Mouse (Mus musculus) left cerebral cortex, postnatal 10 days (tissue): Measurements from ENCODE around the gene Lrsam1. TPM values are rescaled to one million over a fixed set of nuclear protein-coding genes. Genes with fewer than 3 reads are reported as not detected.

Source experiments
- DNase-seq, 2 experiments: peaks; one replicate each; pipeline ENCODE4 v3.0.0; 2021 to 2022; ENCODE audit warnings: low spot score in 2 of 2, mixed read lengths in 1 of 2; ENCODE audit errors: extremely low spot score in 1 of 2
- intact Hi-C: fragments of 180-260 bp; cut with DNase I; formaldehyde crosslinking; loops from one replicate; pipeline ENCODE4 v1.15.1; 2025
- total RNA-seq, 2 experiments: library from RNA; stranded (reverse); gene quantifications; 2 replicates each; pipeline ENCODE4 v1.2.3; 2021

The Lrsam1 gene
- total RNA-seq, 2 experiments from 2014 or later = 36.3 to 38.9 TPM

- no peak for DNase-seq
- intact Hi-C loops = no loop called here
Measured at GRCm38 (mm10) chr2:32969326-32969725, 7.9 kb upstream of the Lrsam1 start.

DNA sequence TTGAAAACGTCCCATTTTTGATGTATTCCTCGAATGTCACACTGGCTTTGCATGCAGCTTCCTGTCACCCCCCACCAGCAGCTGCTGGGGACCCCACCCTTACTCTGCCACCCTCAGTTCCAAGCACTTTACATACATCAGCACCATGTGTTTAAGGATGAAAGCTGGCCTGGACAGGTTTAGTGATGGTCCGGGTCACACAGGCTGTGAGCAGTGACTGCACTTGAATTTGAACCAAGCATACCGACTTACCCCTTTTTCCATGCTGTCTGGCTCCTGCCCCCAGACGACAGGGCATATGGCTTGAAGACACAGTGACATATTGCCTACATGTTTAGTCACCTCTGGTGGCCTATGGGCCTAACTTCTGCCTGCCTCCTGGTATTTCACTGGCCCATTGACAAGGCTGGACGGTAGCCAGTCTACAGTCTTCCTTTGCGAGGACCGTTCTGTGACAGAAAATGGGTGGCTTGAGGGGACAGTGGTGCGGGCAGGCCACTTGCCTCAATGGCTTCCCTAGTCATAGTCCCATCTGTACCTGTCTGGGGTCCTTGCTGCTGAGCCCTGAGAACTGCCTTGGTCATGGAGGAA, 6.7 kb upstream of the Lrsam1 start:
- no peak for DNase-seq
- intact Hi-C loops = no loop called here

DNA sequence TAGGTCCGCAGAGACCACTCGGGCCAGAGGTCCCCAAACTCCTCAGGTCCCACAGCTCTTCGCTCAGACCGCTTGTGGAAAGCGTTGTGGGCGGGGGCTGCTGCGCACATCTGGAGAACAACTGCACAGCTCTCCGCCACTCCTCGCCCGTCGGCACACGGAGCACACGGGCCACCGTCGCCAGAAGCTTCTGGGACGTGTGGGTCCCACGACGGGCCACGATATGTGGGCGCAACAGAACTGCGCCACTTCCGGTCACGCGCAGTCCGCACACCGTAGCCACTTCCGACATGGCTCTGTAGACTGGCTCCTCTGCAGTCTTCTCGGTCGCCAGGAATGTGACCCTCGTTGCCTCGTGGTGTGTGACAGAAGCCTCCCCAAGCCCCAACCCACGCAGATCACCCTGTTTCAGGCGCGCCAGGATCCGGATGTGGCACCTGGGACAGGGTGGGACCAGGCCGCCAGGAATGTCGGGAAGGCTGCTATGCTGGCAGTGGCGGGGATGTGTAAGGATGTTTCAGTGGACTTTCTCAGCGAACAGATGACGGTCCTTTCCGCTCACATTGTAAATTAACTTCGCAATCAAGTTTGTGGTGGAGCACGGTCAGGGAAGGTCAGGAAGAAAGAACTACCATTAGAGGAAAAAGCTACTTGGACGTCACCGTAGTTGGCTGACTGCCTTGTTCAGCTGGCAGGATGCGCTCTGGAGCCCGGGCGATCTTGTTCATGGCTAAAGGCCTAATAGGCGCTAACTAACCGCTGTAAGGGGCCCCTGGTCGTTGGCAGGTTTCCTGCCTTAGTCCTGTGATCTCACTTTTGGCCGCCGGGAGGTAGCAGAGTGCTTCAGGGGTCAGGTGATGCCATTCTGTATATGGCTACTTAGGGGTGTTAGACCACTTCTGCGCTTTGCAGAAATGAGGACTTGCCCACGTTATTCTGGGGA, 5.5 kb upstream of the Lrsam1 start:
- intact Hi-C loops = no loop called here
- DNase-seq = peak; percentile 87 to 91

- no peak for DNase-seq
- intact Hi-C loops = no loop called here
Measured at GRCm38 (mm10) chr2:32966184-32966688, 4.8 kb upstream of the Lrsam1 start.

DNA sequence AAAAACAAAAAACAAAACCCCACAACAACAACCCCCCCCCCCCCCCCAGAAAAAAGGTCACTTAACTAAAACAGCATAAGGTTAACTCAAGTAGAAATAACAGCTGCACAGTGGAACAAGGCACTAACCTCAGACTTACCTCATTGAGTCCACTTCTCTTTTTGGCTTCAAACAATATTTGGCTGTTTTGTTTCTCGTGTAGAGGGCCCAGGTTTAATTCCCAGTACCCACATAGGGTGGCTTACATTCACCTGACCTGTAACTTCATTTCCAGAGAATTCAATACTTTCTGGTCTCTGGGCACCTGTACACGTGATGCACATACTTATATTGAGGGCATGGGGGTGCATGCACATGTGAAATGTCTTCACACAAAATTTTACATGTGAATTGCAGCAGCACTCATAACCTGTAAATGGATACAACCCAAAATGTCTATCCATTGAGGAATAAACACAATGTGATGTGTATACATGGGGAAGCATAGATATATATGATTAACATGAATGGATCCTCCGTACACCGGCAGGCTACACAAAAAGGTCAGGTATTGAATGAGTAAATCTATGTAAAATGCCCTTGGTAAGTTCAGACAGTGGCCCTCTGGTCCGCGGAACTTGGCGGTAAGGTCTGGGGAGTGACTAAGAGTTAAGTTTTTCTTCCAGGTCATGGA, 4.2 kb upstream of the Lrsam1 start:
- intact Hi-C loops = no loop called here
- DNase-seq = no peak

GRCm38 (mm10) chr2:32964659-32965457, 3.4 kb upstream of the Lrsam1 start:
- no peak for DNase-seq
- intact Hi-C loops = no loop called here

DNA sequence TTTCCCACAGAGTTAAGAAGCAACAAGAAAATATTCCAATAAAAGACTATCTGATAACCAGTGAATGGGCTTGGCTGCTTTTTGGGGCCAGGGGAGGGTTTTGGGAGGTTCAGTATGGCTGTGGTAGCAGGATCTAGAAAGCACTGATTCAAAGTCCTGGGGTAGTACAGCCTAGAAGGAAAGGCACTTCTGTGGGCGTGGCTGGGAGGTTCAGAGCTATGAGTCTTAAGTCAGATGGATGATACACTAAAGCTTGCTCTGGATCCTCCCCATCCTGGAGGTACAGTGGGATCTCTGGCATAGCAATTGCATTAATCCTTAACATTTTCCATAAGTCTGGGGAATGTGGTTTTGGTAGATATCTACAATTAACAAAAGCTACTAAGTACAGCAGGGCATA, 2.6 kb upstream of the Lrsam1 start:
- no peak for DNase-seq
- intact Hi-C loops = no loop called here

- DNase-seq = no peak
- intact Hi-C loops = no loop called here
Measured at GRCm38 (mm10) chr2:32963544-32963943, 2.1 kb upstream of the Lrsam1 start.

DNA sequence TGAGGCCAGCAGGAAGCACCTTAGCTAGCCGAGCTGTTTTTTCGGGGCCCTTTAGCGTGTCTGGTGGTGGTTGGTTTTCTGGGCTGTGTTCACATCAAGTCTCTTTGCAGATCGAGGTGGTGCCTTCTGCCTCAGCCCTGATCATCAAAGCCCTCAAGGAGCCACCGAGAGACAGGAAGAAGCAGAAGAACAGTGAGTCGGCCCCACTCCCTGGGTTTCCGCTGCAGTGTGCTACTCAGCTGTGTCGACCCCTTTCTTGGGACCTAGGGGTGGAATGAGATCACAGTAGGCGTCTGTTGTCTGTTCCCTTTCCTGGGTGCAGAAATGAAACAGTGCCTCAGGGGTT, 1.4 kb upstream of the Lrsam1 start:
- intact Hi-C loops = no loop called here
- no peak for DNase-seq

- intact Hi-C loops = no loop called here
- DNase-seq = peak in 1 of 2 experiments; percentile 53
Measured at GRCm38 (mm10) chr2:32962062-32962874, 854 bp upstream of the Lrsam1 start.

- intact Hi-C loops = no loop called here
- no peak for DNase-seq
Measured at GRCm38 (mm10) chr2:32960273-32960672, 1.1 kb downstream of the Lrsam1 start.

- DNase-seq = peak in 1 of 2 experiments; percentile 67
- intact Hi-C loops = no loop called here
Measured at GRCm38 (mm10) chr2:32957344-32957743, 4.1 kb downstream of the Lrsam1 start.

DNA sequence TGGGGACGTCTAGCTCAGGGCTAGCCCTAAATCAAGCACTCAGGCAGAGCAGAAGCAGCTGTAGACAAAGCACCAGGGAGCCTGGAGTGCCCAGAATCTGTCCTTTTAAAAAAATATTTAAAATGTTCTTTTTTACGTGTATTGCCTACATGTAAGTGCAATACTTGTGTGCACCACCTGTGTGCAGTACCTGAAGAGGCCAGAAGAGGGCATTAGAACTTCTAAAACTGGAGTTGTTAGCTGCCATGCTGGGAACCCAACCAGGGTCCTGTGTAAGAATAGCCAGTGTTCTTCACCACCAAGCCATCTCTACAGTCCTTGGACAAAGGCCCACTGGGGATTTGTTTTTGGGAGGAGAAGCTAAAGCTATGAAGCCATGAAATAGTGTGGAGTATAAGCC, 6.8 kb downstream of the Lrsam1 start:
- intact Hi-C loops = no loop called here
- DNase-seq = no peak

DNA sequence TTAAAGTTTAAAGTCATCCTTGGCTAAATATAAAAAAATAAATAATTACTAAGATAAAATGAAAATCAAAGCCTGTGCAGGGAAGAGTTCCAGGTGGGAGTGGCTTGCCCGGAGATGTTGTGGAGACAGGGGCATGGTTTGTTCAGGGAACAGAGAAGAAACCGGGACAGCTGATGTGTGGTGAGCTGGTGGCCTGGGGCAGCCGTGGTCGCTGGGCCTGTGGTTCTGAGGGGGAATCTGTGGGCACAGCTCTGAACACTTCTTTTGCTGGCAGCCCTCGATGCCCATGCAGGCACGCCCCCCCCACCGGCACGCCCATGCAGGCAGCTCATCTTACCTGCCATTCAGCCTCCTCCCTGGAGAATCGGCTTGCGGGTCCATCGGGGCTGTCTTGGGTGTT, 14.0 kb downstream of the Lrsam1 start:
- intact Hi-C loops = no loop called here
- DNase-seq = no peak

GRCm38 (mm10) chr2:32940483-32940882, 20.9 kb downstream of the Lrsam1 start:
- intact Hi-C loops = no loop called here
- DNase-seq = no peak

DNA sequence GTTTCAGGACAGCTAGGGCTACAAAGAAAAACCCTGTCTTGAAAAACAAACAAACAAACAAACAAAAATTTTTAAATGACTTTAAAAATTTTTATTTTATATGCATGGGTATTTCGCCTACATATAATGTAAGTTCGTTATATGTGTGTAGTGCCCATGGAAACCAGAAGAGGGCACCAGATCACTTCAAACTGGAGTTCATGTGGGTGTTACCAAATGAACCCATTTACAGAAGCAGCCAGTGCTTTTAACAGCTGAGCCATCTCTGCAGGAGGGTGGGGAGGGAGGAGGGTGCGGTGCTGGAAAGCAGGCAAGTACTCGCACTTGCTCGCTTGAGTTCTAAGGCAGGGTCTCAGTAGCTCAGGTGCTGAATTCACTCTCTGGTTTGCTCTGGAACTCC, 22.0 kb downstream of the Lrsam1 start:
- intact Hi-C loops = no loop called here
- DNase-seq = no peak

- intact Hi-C loops = no loop called here
Measured at GRCm38 (mm10) chr2:32938741-32939140, 22.7 kb downstream of the Lrsam1 start.

DNA sequence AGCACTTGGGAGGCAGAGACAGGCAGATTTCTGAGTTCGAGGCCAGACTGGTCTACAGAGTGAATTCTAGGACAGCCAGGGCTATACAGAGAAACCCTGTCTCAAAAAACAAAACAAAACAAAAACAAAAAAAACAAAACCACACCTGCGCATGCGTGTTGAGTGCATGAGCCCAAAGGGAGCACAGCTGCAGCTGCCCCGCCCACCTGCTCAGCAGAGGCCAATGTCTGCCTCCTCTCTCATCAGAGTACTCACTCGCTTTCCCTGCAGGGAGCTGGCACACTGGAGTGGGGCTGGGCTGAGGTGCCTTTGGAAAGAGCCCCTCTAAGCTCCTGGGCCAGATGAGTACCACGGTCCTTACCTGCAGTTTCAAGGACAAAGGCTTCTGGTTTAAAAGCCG, 29.7 kb downstream of the Lrsam1 start:
- no peak for DNase-seq
- intact Hi-C loops = no loop called here

More at GRCm38 (mm10) chr2:32938741-32939140, 22.7 kb downstream of the Lrsam1 start:
- DNase-seq = no peak
